Mouse (Mus musculus): ENCODE results near the gene Camta1.
A peak's percentile ranks its signal among the peaks of the same experiment; 100 is the strongest.

Gene Camta1

DNA sequence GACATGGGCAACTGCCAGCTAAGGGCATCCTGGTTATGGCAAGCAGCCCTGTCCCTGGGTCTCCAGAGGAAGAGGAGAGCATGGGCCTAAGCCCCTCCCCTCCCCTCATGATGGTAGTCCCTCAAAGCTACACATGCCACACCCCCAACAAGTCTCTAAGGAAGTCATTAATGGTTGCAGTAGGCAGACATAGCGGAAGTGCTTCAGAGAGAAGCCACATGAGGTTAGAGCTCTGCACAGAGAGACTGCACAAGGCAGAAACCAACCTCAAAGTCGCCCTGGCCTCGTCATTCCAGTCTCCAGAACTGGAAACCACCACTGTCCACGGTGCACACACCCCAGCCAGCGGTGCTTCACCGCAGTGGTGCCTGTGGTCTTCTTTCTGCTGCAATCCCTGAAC is 709.7 kb downstream of the Camta1 start:
- no peak for DNase-seq (ENCODE audit: low spot score)

- no peak for DNase-seq (ENCODE audit: low spot score)
Measured at GRCm38 (mm10) chr4:151150842-151151241, 710.8 kb downstream of the Camta1 start.

- no peak for DNase-seq (ENCODE audit: low spot score)
Measured at GRCm38 (mm10) chr4:151150115-151150514, 711.6 kb downstream of the Camta1 start.

GRCm38 (mm10) chr4:151147541-151147940 is 714.1 kb downstream of the Camta1 start:
- DNase-seq (ENCODE audit: low spot score): no peak

DNA sequence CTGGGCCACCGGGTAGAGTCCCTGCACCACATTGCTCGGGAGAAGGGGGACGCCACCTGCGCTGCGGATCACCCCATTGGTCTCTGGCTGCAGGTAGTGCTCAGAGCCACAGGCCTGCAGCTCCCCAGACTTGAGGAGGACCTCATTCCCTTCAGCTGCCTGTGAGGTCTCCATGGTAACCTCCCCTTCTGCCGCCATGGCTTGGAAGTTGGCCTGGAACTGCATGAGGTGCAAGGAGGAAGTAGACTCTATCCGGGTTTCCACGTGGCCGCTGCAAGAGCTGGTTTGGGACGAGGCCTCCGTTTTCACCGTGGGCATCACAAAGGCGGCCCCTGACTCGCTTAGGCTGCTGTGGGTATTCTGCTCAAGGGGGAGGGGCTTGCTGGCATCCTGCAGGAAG is 717.6 kb downstream of the Camta1 start:
- DNase-seq (ENCODE audit: low spot score): no peak

DNA sequence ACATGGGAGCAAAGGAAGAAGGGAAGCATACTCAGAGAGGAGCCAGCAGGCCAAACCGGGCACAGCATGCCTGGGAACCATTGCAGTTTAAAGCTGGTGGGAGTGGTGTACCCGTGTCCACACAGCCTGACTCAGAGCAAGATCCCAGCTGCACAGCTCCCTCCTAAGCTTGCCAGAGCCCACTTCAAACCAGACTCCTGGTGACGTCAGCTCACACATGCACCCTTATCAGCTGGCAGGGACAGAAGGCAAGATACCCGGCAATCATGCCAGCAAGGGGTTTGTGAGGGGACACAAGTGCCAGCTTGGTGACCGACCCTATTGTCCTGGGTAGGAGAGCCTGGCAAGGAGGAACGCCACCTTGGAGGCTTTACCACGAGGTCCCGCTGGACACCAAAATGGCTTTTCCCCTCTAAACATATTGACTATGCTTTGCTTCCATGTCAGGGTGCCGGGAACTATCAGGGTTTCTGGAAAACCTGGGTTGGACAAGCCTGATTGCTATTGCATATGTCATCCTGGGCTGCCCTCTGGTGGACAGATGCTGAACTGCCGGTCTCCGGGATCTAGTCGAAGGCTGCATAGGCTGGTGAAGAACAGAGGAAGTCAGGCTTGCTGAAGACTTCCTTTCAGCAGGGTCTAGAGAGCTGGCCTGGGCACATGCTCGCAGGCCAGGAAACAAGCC is 720.3 kb downstream of the Camta1 start:
- DNase-seq (ENCODE audit: low spot score): peak; percentile 98

- no peak for DNase-seq (ENCODE audit: low spot score)
Measured at GRCm38 (mm10) chr4:151140368-151140982, 721.2 kb downstream of the Camta1 start.

- peak; percentile 60 for DNase-seq (ENCODE audit: low spot score)
Measured at GRCm38 (mm10) chr4:151139053-151139840, 722.4 kb downstream of the Camta1 start.

DNA sequence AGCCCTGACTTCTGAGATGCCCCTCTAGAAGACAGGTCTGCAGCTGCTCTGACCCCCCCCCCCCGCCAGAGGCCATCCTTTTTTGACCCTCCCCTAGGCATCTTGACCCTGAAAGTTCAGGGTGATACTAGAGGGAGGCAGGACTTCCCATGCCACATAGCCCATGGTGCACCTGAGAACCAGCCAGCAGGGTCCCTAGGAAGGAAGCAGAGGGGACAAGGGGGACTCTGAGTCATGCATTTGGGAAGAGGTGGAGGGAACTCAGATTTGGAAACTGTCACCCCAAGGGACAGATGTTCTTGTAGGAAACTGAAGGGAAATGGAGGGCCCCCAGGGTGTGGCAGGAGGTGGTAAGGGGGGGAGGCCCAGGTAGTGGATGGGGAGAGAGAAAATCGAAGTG is 723.1 kb downstream of the Camta1 start:
- no peak for DNase-seq (ENCODE audit: low spot score)

- no peak for DNase-seq (ENCODE audit: low spot score)
Measured at GRCm38 (mm10) chr4:151138135-151138534, 723.5 kb downstream of the Camta1 start.

GRCm38 (mm10) chr4:151137701-151138100 is 724.0 kb downstream of the Camta1 start:
- no peak for DNase-seq (ENCODE audit: low spot score)

DNA sequence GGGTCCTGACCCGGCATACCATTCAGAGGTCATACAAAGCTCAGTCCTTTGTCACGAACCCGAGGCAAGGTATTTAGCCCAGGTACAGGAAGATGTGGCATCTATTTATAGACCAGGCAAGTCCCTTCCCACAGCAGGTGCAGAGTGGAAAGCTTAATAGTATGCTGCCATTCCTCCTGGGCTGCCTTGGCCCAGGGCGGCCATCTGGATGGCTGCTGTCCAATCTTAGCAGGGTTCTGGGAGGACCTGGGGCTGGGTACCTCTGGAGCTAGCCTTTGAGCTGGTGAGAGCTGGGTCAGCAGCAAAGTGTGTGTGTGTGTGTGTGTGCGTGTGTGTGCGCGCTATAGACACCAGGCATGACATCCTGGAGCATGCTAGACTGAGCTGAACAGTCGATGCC is 726.2 kb downstream of the Camta1 start:
- DNase-seq (ENCODE audit: low spot score): no peak

- DNase-seq (ENCODE audit: low spot score): no peak
Measured at GRCm38 (mm10) chr4:151133760-151134159, 727.9 kb downstream of the Camta1 start.

DNA sequence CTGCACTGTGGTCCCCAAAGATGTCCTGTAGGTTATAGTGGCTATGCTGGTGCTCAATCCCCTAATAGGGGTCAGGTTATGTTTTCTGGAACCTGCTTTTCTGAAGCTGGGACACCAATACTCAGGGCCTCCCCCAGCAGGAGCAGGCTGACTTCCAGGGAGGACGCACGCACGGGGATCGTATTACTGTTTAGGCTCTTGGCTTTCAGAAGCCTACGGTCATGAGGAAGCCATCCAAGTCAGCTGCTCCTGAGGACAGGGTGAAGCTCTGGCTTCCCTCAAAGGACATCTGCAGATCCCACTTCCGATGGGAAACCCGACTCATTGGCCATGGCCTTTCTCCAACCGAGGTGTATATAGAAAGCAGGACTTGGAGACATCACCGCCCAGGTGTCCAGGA is 729.2 kb downstream of the Camta1 start:
- DNase-seq (ENCODE audit: low spot score): no peak

DNA sequence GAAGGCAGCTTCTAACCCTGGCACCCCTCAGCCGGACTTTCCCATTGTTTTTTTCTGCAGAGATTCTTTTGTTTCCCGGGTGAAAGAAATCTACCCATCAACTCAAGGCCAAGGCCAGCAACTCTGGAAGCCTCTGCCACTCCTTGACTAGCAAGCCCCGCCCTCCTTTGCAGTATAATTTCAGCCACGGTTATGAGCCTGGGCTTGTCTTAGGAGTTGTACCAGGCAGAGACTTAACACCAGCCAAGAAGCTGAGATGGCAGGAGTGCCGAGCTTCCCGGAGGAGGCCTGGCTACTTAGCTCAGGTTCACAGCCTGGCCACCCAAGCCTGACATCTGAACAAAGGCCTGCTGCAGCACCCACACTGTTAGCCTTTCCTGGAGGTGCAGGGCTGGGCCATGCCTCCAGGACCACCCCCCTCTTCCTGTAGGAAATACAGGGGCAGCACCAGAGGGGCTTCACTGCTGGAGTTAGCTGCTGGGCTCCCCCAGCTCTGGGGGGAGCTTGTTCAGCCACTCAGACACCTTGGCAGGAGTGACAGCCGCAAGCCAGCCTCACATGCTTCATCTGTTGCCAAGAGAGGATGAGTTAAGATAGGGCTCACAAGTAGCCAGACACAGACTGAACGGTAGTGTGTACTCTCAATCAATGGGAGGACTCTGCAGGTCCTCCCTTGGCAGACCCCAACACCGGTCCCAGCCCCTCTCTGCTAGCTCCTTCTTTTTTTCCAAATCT is 730.8 kb downstream of the Camta1 start:
- DNase-seq (ENCODE audit: low spot score): no peak

DNA sequence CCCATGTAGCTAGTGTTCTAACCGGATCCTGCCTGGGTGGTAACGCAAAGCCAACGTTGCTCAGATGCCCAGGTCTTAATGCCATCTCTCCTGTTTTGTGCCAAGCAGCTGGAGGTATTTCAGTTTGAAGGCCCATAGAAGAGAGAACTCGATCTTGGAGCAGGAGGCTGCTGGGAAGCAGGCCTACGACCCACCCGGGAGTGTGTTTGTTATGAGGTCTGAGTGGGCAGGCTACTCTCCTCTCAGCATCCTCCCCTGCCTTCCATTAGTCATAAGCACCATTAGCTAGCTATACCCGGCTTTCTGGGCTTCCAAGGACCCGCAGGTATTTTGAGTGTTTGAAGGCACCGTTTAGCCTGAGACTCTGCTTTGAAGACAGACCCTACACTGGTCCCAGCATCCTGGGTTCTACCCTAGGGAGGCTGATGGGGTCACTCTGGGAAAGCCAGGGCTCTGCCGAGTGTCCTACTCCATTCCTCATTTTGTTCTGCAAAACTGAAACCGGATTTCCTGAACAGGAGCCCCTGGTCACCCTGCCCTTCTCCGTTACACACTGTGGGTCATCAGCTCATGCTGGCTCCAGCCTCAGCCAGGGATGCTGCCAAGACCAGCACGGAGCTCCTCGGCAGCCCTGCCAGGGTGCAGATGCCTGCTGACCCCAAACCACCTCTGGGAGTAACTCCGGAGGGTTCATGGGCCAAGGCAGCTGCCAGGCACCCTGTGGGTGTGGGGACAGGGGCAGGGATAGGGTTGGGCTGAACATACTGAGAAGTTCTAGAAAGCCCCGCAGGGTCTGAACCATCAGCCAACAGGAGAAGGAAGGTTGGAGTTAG is 731.7 kb downstream of the Camta1 start:
- DNase-seq (ENCODE audit: low spot score): no peak

DNA sequence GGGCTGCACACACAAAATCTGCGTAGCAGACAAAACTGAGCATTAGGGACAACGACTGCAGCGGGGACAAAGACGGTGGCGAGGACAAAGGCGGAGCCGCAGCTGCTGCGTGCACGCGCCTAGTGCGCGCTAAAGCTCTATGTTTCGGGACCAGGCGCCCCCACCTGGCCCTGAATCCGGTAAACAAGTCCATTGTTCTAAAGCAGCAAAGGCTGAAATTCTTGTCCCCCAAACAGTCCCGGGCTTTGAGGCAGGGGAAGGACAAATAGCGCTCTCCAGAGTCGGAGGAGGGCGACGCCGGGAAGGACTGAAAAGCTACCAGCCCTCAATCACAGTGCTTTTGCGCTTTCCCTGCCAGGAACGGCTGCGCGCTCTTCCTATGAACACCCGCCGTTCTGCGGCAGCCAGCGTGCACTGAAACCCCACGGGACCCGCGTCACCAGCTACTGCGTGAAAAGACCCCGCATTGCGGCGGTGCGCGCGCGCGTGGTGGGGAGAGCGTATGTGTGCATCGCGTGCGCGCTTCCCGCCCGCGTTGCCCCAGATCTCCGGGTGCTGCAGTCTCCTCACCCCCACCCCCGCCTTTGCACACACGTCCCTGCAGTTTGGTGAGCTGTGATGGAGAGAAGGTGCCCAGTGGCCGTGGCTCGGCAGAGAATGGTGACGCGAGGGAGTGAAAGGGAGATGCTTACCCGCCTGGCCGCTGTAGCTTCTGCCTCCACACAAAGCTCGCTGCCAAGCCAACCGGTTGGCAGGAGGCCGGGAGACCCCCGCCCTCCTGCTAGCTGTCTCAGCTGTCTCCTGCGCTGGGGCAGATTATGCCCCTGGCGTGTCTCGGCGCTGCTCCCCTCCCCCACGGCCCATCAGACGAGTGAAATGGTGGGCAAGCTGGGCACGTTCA is 732.8 kb downstream of the Camta1 start:
- DNase-seq (ENCODE audit: low spot score): no peak

DNA sequence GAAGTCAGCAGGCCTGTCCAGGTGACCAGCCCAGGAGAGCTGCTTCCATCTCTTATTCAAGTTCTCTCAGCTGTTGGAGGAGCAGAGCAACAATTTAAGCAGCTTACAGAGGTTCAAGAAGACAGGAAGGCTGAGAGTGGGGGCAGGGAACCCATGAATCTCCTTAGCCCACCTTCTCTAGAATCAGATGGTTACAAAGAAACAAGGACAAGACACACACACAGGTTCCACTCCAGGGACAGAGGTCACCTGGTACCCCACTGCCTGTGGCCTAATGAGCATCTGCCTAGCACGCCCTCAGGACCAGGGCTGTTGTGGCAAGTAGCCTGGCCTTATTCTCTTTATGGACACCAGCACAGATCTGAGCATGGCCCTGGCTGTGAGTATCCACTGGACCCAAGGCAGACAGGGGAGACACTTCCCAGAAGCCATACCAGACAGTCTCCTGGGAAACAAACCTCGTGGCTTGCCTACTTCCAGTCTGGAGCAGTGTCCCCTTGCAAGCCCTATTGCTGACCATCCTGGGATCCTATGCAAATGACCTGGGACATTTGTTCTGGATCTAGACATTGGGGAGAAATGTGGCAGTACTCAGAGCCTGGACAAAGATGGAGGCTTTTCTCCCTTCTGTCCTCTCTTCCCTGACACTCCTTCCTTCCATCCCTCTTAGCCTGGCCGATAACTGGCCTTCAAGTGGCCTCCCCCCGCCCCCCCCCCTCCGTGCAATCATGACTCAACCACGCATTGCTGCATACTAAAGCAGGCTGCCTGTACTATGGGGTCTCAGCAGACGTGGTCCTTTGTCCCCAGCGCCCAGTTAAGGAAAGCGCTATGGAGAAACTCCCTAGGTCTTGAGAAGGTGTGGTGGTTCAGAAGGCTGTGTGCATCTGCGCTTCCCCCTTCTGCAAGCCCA is 733.8 kb downstream of the Camta1 start:
- DNase-seq (ENCODE audit: low spot score): no peak

DNA sequence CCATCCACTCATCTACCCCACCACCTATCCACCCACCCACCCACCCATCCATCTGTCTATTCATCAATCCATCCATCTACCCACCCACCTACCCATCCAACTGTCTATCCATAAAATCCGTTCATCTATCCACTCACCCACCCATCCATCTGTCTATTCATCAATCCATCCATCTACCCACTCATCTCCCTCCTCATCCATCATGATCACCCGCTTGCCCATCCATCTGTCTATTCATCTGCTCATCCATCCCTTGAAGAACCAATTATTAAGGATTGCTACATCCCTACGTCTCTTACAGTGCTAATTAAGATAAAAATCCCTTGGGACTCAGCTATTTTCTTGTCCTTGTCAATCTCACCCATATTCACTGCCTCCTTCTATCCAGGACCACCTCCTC is 742.8 kb downstream of the Camta1 start:
- DNase-seq (ENCODE audit: low spot score): no peak
